Mouse (Mus musculus) kidney, embryonic 15.5 days (tissue): ENCODE measurements around the gene Dmrtc2. TPM values are rescaled to one million over a fixed set of nuclear protein-coding genes. Genes with fewer than 3 reads are reported as not detected.

Experiments
- ATAC-seq: fragments of 200-750 bp; cut with Nextera tagmentation; replicated peaks from 2 replicates; pipeline ENCODE4 v1.8.0; 2017; ENCODE audit warnings: moderate TSS enrichment; ENCODE audit not compliant: low FRiP score
- H3K27ac ChIP-seq: fragments of 300-500 bp; sonication (generic); 2 replicates; pipeline ENCODE4 v1.5.1; 2015; ENCODE audit warnings: mild to moderate bottlenecking, inconsistent platforms
- H3K27me3 ChIP-seq: fragments of 300-500 bp; sonication (generic); 2 replicates; pipeline ENCODE4 v1.6.1; 2015; ENCODE audit warnings: inconsistent platforms
- H3K36me3 ChIP-seq: fragments of 300-500 bp; sonication (generic); 2 replicates; pipeline ENCODE4 v1.6.1; 2015; ENCODE audit warnings: inconsistent platforms
- H3K4me1 ChIP-seq: fragments of 300-500 bp; sonication (generic); 2 replicates; pipeline ENCODE4 v1.6.1; 2015; ENCODE audit warnings: inconsistent platforms
- H3K4me2 ChIP-seq: fragments of 300-500 bp; sonication (generic); 2 replicates; pipeline ENCODE4 v1.6.1; 2015; ENCODE audit warnings: moderate library complexity, mild to moderate bottlenecking, inconsistent platforms
- H3K4me3 ChIP-seq: fragments of 300-500 bp; sonication (generic); replicated peaks from 2 replicates; pipeline ENCODE4 v1.5.1; 2015; ENCODE audit warnings: mild to moderate bottlenecking, inconsistent platforms
- H3K9ac ChIP-seq: fragments of 300-500 bp; sonication (generic); 2 replicates; pipeline ENCODE4 v1.6.1; 2015; ENCODE audit warnings: mild to moderate bottlenecking, inconsistent platforms
- H3K9me3 ChIP-seq: fragments of 300-500 bp; sonication (generic); replicated peaks from 2 replicates; pipeline ENCODE4 v1.6.1; 2016; ENCODE audit warnings: inconsistent platforms
- WGBS: fragments of 180-500 bp; shearing (Covaris S2); methylation state at CpG from one replicate; pipeline ENCODE4 v1.1.7; 2015; ENCODE audit warnings: mixed read lengths; 5-methylcytosine and 5-hydroxymethylcytosine counted together
- polyA plus RNA-seq: library from polyadenylated mRNA; unstranded; fragments of >200 nt; fragmentation: Nextera tagmentation; extraction: Ambion mirVana; gene quantifications from 2 replicates; pipeline ENCODE4 v1.2.1, GENCODE M21; 2015

The Dmrtc2 gene
- polyA plus RNA-seq, 1 experiment from 2014 or later, result not detected

- no peak for ATAC-seq
- H3K4me1 ChIP-seq, result peaks cover 12% of the 10 kb centered on the region
- WGBS, result 31% methylated on average over 2 of the region's 2 CpGs
- no peaks in the 10 kb centered on the region for H3K9me3 ChIP-seq
- 0 out of 2 replicates have a peak overlapping the region, but pooled peaks have one; percentile 14 for H3K27ac ChIP-seq
- H3K9ac ChIP-seq, result no peak overlapping the region
- no peaks in the 10 kb centered on the region for H3K36me3 ChIP-seq
- H3K27me3 ChIP-seq, result no peaks in the 10 kb centered on the region
- H3K4me2 ChIP-seq, result no peak overlapping the region
- H3K4me3 ChIP-seq, result no peak overlapping the region
These were observed 9.8 kb downstream of the Dmrtc2 start for GRCm38 (mm10) chr7:24879620-24880019.

GRCm38 (mm10) chr7:24882416-24883199 lies 12.8 kb downstream of the Dmrtc2 start:
- H3K4me2 ChIP-seq, result no peak overlapping the region
- no peaks in the 10 kb centered on the region for H3K9me3 ChIP-seq
- peaks cover 22% of the 10 kb centered on the region for H3K36me3 ChIP-seq
- 93% methylated on average over 9 of the region's 9 CpGs for WGBS
- H3K9ac ChIP-seq, result no peak overlapping the region
- no peak for ATAC-seq
- H3K4me1 ChIP-seq, result peaks cover 36% of the 10 kb centered on the region
- no peak overlapping the region for H3K27ac ChIP-seq
- H3K27me3 ChIP-seq, result no peaks in the 10 kb centered on the region
- no peak overlapping the region for H3K4me3 ChIP-seq

- Histone ChIP-seq H3K9me3 (no peaks in the 10 kb centered on the region), H3K27ac (peak within 1 kb of the TSS; percentile 94), H3K4me2 (peak within 1 kb of the TSS; percentile 70), H3K27me3 (no peaks in the 10 kb centered on the region), H3K9ac (peak within 1 kb of the TSS; percentile 100), H3K4me3 (peak within 1 kb of the TSS; percentile 100), H3K4me1 (peaks cover 50% of the 10 kb centered on the region), H3K36me3 (peaks cover 37% of the 10 kb centered on the region)
- ATAC-seq, result peak; percentile 95
- WGBS, result under 1% methylated on average over 57 of the region's 57 CpGs
These were observed 14.2 kb downstream of the Dmrtc2 start, which contains the start of gene Rps19 for GRCm38 (mm10) chr7:24883896-24884692. Gene Rps19, plus strand, starts transcription at chr7:24884371.

- Histone ChIP-seq H3K9ac (peak overlapping the region; percentile 100), H3K4me1 (peaks cover 53% of the 10 kb centered on the region), H3K27me3 (no peaks in the 10 kb centered on the region), H3K4me2 (peak overlapping the region; percentile 70), H3K27ac (peak overlapping the region; percentile 94), H3K9me3 (no peaks in the 10 kb centered on the region), H3K36me3 (peaks cover 44% of the 10 kb centered on the region), H3K4me3 (peak overlapping the region; percentile 100)
- ATAC-seq, result peak; percentile 5
- under 1% methylated on average over 47 of the region's 47 CpGs for WGBS
These were observed 14.9 kb downstream of the Dmrtc2 start for GRCm38 (mm10) chr7:24884693-24885291.

GRCm38 (mm10) chr7:24885468-24886307 lies 15.8 kb downstream of the Dmrtc2 start:
- Histone ChIP-seq H3K4me1 (peaks cover 52% of the 10 kb centered on the region), H3K9me3 (no peaks in the 10 kb centered on the region), H3K27ac (peak overlapping the region; percentile 94), H3K4me2 (peak overlapping the region; percentile 70), H3K36me3 (peaks cover 52% of the 10 kb centered on the region), H3K27me3 (no peaks in the 10 kb centered on the region), H3K4me3 (peak overlapping the region; percentile 100), H3K9ac (peak overlapping the region; percentile 100)
- ATAC-seq, result no peak
- 26% methylated on average over 12 of the region's 12 CpGs for WGBS

GRCm38 (mm10) chr7:24886308-24886633 lies 16.4 kb downstream of the Dmrtc2 start:
- Histone ChIP-seq H3K27ac (peak overlapping the region; percentile 94), H3K9me3 (no peaks in the 10 kb centered on the region), H3K27me3 (no peaks in the 10 kb centered on the region), H3K36me3 (peaks cover 58% of the 10 kb centered on the region), H3K4me3 (peak overlapping the region; percentile 100), H3K9ac (peak overlapping the region; percentile 100), H3K4me1 (peaks cover 54% of the 10 kb centered on the region), H3K4me2 (peak overlapping the region; percentile 70)
- WGBS, result 54% methylated on average over 4 of the region's 4 CpGs
- no peak for ATAC-seq

- H3K9ac ChIP-seq, result peak overlapping the region; percentile 100
- no peaks in the 10 kb centered on the region for H3K9me3 ChIP-seq
- peaks cover 59% of the 10 kb centered on the region for H3K36me3 ChIP-seq
- peak overlapping the region; percentile 100 for H3K4me3 ChIP-seq
- WGBS, result 65% methylated on average over 4 of the region's 4 CpGs
- H3K4me1 ChIP-seq, result peaks cover 54% of the 10 kb centered on the region
- H3K27me3 ChIP-seq, result no peaks in the 10 kb centered on the region
- H3K4me2 ChIP-seq, result peak overlapping the region; percentile 70
- no peak for ATAC-seq
- peak overlapping the region; percentile 94 for H3K27ac ChIP-seq
These were observed 17.2 kb downstream of the Dmrtc2 start for GRCm38 (mm10) chr7:24887096-24887495.

GRCm38 (mm10) chr7:24889431-24890220 lies 19.8 kb downstream of the Dmrtc2 start:
- H3K36me3 ChIP-seq, result peaks cover 59% of the 10 kb centered on the region

GRCm38 (mm10) chr7:24890281-24891216 lies 20.7 kb downstream of the Dmrtc2 start:
- ATAC-seq, result peak; percentile 52

More at GRCm38 (mm10) chr7:24889431-24890220, 19.8 kb downstream of the Dmrtc2 start:
- no peaks in the 10 kb centered on the region for H3K9me3 ChIP-seq
- peak; percentile 31 for ATAC-seq
- peak overlapping the region; percentile 94 for H3K27ac ChIP-seq
- WGBS, result 68% methylated on average over 6 of the region's 6 CpGs
- no peak overlapping the region; the same call in 1 of the 2 replicates for H3K4me2 ChIP-seq
- no peaks in the 10 kb centered on the region for H3K27me3 ChIP-seq
- H3K9ac ChIP-seq, result no peak overlapping the region
- 0 out of 2 replicates have a peak overlapping the region, but pooled peaks have one; percentile 7 for H3K4me3 ChIP-seq
- peaks cover 52% of the 10 kb centered on the region for H3K4me1 ChIP-seq

More at GRCm38 (mm10) chr7:24890281-24891216, 20.7 kb downstream of the Dmrtc2 start:
- peaks cover 49% of the 10 kb centered on the region for H3K4me1 ChIP-seq
- peak overlapping the region; percentile 94 for H3K27ac ChIP-seq
- H3K4me2 ChIP-seq, result no peak overlapping the region
- H3K4me3 ChIP-seq, result no peak overlapping the region
- WGBS, result 34% methylated on average over 10 of the region's 10 CpGs
- no peak overlapping the region for H3K9ac ChIP-seq
- H3K9me3 ChIP-seq, result no peaks in the 10 kb centered on the region
- H3K36me3 ChIP-seq, result peaks cover 58% of the 10 kb centered on the region
- no peaks in the 10 kb centered on the region for H3K27me3 ChIP-seq
